Mouse (Mus musculus) ES-E14 (cell line): ENCODE measurements around the gene Palld.

Experiments
- HCFC1 ChIP-seq: IDR thresholded peaks from 2 replicates; pipeline ENCODE4 v1.6.1; 2012; ENCODE audit warnings: low read length, inconsistent platforms, borderline replicate concordance; ENCODE audit not compliant: insufficient read depth
- ZNF384 ChIP-seq: IDR thresholded peaks from 2 replicates; pipeline ENCODE4 v1.6.1; 2012; ENCODE audit warnings: low read depth, low read length, inconsistent platforms

DNA sequence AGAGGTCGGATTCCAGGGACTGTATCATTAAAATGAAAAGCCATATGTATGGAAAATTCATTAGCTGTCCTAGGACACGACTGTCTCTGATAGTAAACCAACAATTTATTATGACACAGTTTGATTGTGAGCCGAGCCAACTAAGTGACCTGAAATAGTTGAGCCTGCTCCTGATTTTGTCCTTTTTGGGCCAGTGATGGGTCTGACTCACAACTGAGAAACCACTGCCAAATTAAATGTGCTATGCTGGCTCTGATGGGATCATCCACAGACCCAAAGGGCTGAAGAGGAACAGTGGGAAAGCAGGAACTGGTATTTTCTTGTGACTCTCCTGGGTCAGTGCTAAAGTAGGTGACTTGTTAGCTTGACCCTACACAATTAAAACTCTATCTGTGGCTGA is 305.6 kb downstream of the Palld start:
- TF ChIP-seq ZNF384, result no peak
- TF ChIP-seq HCFC1, result no peak
